Mouse (Mus musculus) embryonic facial prominence, embryonic 10.5 days (tissue): ENCODE results near the gene Il9r. TPM values are rescaled to one million over a fixed set of nuclear protein-coding genes. Genes with fewer than 3 reads are reported as not detected.

Source experiments
- DNase-seq: peaks from one replicate; pipeline ENCODE4 v3.0.0-alpha.2; 2017; ENCODE audit warnings: low spot score
- H3K27ac ChIP-seq: fragments of 300-500 bp; sonication (generic); replicated peaks from 2 replicates; pipeline ENCODE4 v1.5.1; 2016; ENCODE audit warnings: mild to moderate bottlenecking
- H3K27me3 ChIP-seq: fragments of 300-500 bp; sonication (generic); replicated peaks from 2 replicates; pipeline ENCODE4 v1.6.1; 2016; ENCODE audit warnings: low read depth, mild to moderate bottlenecking; ENCODE audit not compliant: poor library complexity, severe bottlenecking
- H3K36me3 ChIP-seq: fragments of 300-500 bp; sonication (generic); replicated peaks from 2 replicates; pipeline ENCODE4 v1.6.1; 2016; ENCODE audit warnings: mild to moderate bottlenecking, moderate library complexity
- H3K4me1 ChIP-seq: fragments of 300-500 bp; sonication (generic); 2 replicates; pipeline ENCODE4 v1.6.1; 2016
- H3K4me3 ChIP-seq: fragments of 300-500 bp; sonication (generic); 2 replicates; pipeline ENCODE4 v1.5.1; 2016; ENCODE audit warnings: mild to moderate bottlenecking, moderate library complexity
- H3K9me3 ChIP-seq: fragments of 300-500 bp; sonication (generic); 2 replicates; pipeline ENCODE4 v1.6.1; 2016; ENCODE audit warnings: mild to moderate bottlenecking
- WGBS: fragments of 180-500 bp; shearing (Covaris S2); methylation state at CpG from one replicate; pipeline ENCODE4 v1.1.7; 2016; 5-methylcytosine and 5-hydroxymethylcytosine counted together
- polyA plus RNA-seq: library from polyadenylated mRNA; unstranded; fragments of >200 nt; fragmentation: Nextera tagmentation; extraction: Ambion mirVana; gene quantifications from 2 replicates; pipeline ENCODE4 v1.2.1, GENCODE M21; 2016

Gene Il9r
- polyA plus RNA-seq, 1 experiment from 2014 or later: not detected

DNA sequence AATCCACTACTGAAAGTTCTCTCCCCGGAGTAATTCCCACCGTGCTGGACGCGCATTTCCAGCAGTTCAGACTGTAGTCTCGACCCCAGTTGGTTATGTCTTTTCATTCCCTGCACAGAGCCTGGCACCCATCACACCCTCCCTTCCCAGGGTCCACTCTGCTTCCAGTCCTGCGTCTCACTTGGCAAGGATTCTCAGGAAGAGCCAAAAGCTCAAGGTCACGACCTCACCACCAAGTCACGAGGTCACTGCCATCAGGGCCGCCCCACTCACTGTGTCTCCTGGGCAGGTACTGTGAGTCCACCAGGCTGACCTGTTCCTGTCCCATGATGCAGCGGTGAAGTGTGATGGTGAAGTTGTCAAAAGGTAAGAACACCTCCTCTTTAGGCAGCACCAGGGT lies 6.0 kb downstream of the Il9r start:
- Histone ChIP-seq H3K4me1 (peaks cover 31% of the 10 kb centered on the region), H3K27me3 (peaks cover 18% of the 10 kb centered on the region), H3K4me3 (no peak overlapping the region), H3K9me3 (no peaks in the 10 kb centered on the region), H3K27ac (no peak overlapping the region), H3K36me3 (no peaks in the 10 kb centered on the region)
- no peak for DNase-seq
- 74% methylated on average over 10 of the region's 10 CpGs for WGBS

- WGBS: 91% methylated on average over 10 of the region's 10 CpGs
- Histone ChIP-seq H3K4me3 (no peak overlapping the region), H3K27ac (no peak overlapping the region), H3K9me3 (no peaks in the 10 kb centered on the region), H3K27me3 (peaks cover 8% of the 10 kb centered on the region), H3K4me1 (peaks cover 22% of the 10 kb centered on the region), H3K36me3 (no peaks in the 10 kb centered on the region)
- DNase-seq: no peak
Measured at GRCm38 (mm10) chr11:32193156-32193555, 6.9 kb downstream of the Il9r start.

DNA sequence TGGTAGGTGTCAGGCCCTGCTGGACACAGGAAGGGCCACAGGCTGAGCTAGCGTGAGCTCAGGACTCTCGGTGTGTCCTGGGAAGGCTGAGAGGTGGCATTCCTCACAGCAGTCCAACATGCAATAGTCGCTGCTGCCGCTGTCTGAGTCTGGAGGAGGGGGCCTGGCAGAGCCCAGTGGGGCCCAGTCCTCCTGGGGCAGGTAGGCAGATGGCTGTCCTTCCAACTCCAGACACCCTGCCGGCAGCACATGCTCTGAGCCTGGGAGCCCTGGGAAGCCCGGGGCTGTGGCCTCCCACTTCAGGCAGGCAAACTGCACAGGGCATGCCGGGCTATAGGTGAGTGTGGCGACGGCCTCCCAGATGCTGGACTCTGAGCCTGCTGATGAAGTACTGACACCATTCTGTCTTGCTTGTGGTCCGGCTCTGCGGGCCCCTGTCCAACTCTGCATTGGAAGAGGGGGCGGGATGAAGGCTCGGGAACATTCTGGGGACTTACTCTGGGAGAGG lies 9.4 kb downstream of the Il9r start:
- peaks cover 15% of the 10 kb centered on the region for H3K4me1 ChIP-seq
- H3K4me3 ChIP-seq: no peak overlapping the region
- H3K36me3 ChIP-seq: no peaks in the 10 kb centered on the region
- peaks cover 6% of the 10 kb centered on the region for H3K27me3 ChIP-seq
- H3K27ac ChIP-seq: no peak overlapping the region; the same call in 1 of the 2 replicates
- WGBS: 72% methylated on average over 13 of the region's 13 CpGs
- DNase-seq: no peak
- no peaks in the 10 kb centered on the region for H3K9me3 ChIP-seq

- Histone ChIP-seq H3K27ac (no peak overlapping the region; the same call in 1 of the 2 replicates), H3K4me3 (no peak overlapping the region), H3K9me3 (no peaks in the 10 kb centered on the region), H3K36me3 (no peaks in the 10 kb centered on the region), H3K27me3 (peaks cover 6% of the 10 kb centered on the region), H3K4me1 (peaks cover 15% of the 10 kb centered on the region)
- no peak for DNase-seq
- 79% methylated on average over 9 of the region's 9 CpGs for WGBS
Measured at GRCm38 (mm10) chr11:32190119-32190518, 10.0 kb downstream of the Il9r start.

- peaks cover 15% of the 10 kb centered on the region for H3K4me1 ChIP-seq
- WGBS: 66% methylated on average over 5 of the region's 5 CpGs
- H3K36me3 ChIP-seq: no peaks in the 10 kb centered on the region
- H3K27ac ChIP-seq: no peak overlapping the region
- no peak for DNase-seq
- no peak overlapping the region for H3K4me3 ChIP-seq
- H3K9me3 ChIP-seq: no peaks in the 10 kb centered on the region
- peaks cover 3% of the 10 kb centered on the region for H3K27me3 ChIP-seq
Measured at GRCm38 (mm10) chr11:32189434-32189833, 10.6 kb downstream of the Il9r start.

GRCm38 (mm10) chr11:32188881-32189280 lies 11.2 kb downstream of the Il9r start:
- Histone ChIP-seq H3K27me3 (no peaks in the 10 kb centered on the region), H3K9me3 (no peaks in the 10 kb centered on the region), H3K27ac (no peak overlapping the region), H3K36me3 (no peaks in the 10 kb centered on the region), H3K4me1 (peaks cover 15% of the 10 kb centered on the region), H3K4me3 (no peak overlapping the region)
- DNase-seq: no peak
- 84% methylated on average over 12 of the region's 12 CpGs for WGBS

GRCm38 (mm10) chr11:32187256-32187655 lies 12.8 kb downstream of the Il9r start:
- DNase-seq: no peak
- H3K9me3 ChIP-seq: no peaks in the 10 kb centered on the region
- H3K4me3 ChIP-seq: no peak overlapping the region
- no peaks in the 10 kb centered on the region for H3K27me3 ChIP-seq
- H3K4me1 ChIP-seq: peaks cover 8% of the 10 kb centered on the region; the same call in 1 of the 2 replicates
- WGBS: 91% methylated on average over 4 of the region's 4 CpGs
- H3K27ac ChIP-seq: no peak overlapping the region
- no peaks in the 10 kb centered on the region for H3K36me3 ChIP-seq

DNA sequence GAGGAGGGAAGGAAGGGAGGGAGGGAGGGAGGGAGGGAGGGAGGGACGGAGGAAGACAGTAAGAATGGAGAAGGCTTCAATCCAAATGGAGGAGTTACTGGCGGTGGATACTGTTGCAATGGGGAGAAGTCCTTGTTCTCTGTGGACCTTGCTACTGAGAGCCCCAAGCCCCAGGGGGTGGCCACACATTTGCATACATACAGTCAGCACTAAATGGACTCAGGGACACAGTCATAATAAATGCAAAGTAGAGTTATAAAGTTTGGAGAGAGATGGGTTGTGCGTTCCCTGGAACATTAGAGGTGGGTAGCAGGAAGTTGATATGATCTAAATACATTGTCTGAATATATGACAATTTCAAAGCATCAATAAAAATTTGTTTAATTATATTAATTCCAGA lies 14.0 kb downstream of the Il9r start:
- Histone ChIP-seq H3K27ac (no peak overlapping the region), H3K4me1 (peaks cover 8% of the 10 kb centered on the region; the same call in 1 of the 2 replicates), H3K36me3 (no peaks in the 10 kb centered on the region), H3K27me3 (no peaks in the 10 kb centered on the region), H3K9me3 (no peaks in the 10 kb centered on the region), H3K4me3 (no peak overlapping the region)
- no peak for DNase-seq
- 88% methylated on average over 3 of the region's 3 CpGs for WGBS

DNA sequence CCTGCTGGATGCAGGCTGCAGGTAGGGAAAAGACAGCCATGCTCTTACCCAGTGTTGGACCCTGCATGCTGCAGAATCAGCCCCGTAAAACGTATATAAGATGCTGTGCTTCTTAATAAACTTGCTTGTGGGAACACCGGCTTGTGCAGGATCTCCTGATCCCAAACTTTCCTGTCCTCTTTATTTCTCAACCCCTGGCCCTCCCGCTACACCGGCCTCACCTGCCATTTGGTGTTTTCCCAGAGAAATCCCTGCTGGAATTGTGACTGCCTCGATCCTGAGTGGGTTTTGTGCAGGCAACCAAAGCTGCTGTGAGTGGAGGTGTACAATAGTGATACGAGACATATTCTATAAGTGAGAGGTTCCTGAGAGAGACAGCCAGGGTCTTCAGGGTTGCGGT lies 15.6 kb downstream of the Il9r start:
- H3K36me3 ChIP-seq: no peaks in the 10 kb centered on the region
- WGBS: 89% methylated on average over 8 of the region's 8 CpGs
- no peaks in the 10 kb centered on the region for H3K27me3 ChIP-seq
- no peak for DNase-seq
- no peaks in the 10 kb centered on the region for H3K9me3 ChIP-seq
- H3K4me3 ChIP-seq: no peak overlapping the region
- H3K27ac ChIP-seq: no peak overlapping the region
- peaks cover under 1% of the 10 kb centered on the region; the same call in 1 of the 2 replicates for H3K4me1 ChIP-seq

DNA sequence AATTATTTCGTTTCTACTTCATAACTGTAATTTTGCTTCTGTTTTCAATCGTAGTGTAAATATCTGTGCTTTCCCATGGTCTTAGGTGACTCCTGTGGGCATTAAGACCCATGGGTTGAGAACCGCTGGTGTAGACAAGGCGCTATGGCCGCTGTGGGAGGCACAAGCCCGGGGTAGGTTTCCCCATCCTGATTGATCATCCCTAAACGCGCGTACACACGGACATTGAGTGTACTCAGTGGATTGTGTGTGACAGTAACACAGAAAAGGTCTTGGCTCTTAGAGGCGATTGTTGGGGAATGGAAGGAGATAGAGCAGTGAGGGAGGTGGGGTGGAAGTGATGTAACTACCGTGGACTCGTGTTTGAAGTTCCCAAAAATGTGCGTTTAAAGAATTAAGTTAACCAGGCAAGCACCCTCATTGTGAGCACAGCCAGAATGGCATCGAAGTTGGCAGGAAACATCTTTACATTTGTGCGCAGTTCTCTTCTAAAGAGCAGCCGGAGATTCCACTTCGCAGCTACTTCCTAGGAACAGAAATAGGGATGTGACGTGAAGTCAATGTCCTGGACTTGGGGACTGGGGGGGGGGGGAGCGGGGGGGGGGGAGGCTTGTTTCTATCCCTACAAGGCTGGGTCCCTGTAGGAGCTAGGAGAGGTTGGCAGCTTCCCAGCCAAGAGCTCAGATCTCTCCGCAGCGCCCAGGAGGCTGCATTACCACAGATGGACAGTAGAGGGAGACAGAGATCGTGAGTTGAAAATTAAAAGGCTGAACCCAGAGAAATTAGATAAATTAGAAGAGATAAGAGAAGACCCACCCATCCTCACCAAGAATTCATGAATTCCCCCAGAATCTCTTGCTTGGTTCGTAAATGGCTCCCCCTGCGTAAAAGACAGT lies 17.9 kb downstream of the Il9r start:
- WGBS: 47% methylated on average over 25 of the region's 25 CpGs
- H3K27me3 ChIP-seq: no peaks in the 10 kb centered on the region

DNA sequence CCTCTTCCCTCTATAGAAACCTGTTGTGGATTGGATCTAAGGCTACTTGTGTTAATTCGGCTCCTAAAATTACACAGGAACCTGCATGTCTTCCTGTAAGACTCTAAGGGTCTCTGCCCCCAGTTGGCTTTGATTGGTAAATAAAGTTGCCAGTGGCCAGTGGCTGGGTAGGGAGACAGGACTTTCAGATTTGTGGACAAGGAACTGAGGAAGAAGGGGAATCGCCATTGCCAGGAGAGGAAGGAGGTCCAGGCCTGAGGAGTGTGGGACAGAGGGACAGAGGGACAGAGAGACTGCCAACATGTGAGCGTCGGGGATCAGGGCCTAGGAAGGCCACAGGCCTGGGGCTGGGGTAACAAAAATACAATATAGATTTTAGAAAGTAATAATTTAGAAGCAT lies 18.8 kb downstream of the Il9r start:
- WGBS: 77% methylated on average over 4 of the region's 4 CpGs
- Histone ChIP-seq H3K36me3 (no peaks in the 10 kb centered on the region), H3K27ac (no peak overlapping the region), H3K9me3 (no peaks in the 10 kb centered on the region), H3K4me1 (no peaks in the 10 kb centered on the region), H3K4me3 (no peak overlapping the region), H3K27me3 (no peaks in the 10 kb centered on the region)
- DNase-seq: no peak

More for the DNA sequence above, 17.9 kb downstream of the Il9r start:
- no peak overlapping the region for H3K27ac ChIP-seq
- no peak overlapping the region for H3K4me3 ChIP-seq
- DNase-seq: peak; percentile 77
- no peaks in the 10 kb centered on the region for H3K4me1 ChIP-seq
- no peaks in the 10 kb centered on the region for H3K36me3 ChIP-seq
- H3K9me3 ChIP-seq: no peaks in the 10 kb centered on the region

DNA sequence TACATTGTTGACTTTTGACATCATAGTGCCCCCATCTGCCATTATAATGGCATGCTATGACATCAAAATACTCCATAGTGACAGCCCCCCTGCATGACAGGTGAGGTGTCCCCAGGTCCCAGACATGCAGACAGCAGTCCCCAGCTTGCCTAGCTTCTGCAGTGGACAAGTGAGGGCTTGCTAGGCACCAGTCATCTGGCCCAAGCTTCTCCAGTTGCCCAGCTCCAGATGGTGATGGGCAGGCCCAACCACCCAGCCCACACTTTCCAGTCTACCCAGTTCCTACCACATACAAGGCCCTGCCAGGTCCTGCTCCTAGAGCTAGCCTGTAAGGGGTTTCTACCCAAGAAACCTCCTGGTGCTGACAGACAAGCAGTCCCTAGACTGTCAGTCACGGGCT lies 21.6 kb downstream of the Il9r start:
- no peak overlapping the region for H3K27ac ChIP-seq
- DNase-seq: no peak
- H3K4me1 ChIP-seq: no peaks in the 10 kb centered on the region
- no peaks in the 10 kb centered on the region for H3K27me3 ChIP-seq
- H3K9me3 ChIP-seq: no peaks in the 10 kb centered on the region
- WGBS: 83% methylated on average over 1 of the region's 1 CpGs
- H3K4me3 ChIP-seq: no peak overlapping the region
- no peaks in the 10 kb centered on the region for H3K36me3 ChIP-seq

GRCm38 (mm10) chr11:32166683-32167082 lies 33.4 kb downstream of the Il9r start:
- no peak for DNase-seq
- peaks cover 12% of the 10 kb centered on the region for H3K4me1 ChIP-seq
- no peak overlapping the region for H3K4me3 ChIP-seq
- no peaks in the 10 kb centered on the region for H3K36me3 ChIP-seq
- WGBS: 81% methylated on average over 4 of the region's 4 CpGs
- no peaks in the 10 kb centered on the region for H3K9me3 ChIP-seq
- H3K27me3 ChIP-seq: peaks cover 4% of the 10 kb centered on the region
- no peak overlapping the region for H3K27ac ChIP-seq
